Mouse (Mus musculus): ENCODE measurements around the gene Cyp27b1.

The Cyp27b1 gene

DNA sequence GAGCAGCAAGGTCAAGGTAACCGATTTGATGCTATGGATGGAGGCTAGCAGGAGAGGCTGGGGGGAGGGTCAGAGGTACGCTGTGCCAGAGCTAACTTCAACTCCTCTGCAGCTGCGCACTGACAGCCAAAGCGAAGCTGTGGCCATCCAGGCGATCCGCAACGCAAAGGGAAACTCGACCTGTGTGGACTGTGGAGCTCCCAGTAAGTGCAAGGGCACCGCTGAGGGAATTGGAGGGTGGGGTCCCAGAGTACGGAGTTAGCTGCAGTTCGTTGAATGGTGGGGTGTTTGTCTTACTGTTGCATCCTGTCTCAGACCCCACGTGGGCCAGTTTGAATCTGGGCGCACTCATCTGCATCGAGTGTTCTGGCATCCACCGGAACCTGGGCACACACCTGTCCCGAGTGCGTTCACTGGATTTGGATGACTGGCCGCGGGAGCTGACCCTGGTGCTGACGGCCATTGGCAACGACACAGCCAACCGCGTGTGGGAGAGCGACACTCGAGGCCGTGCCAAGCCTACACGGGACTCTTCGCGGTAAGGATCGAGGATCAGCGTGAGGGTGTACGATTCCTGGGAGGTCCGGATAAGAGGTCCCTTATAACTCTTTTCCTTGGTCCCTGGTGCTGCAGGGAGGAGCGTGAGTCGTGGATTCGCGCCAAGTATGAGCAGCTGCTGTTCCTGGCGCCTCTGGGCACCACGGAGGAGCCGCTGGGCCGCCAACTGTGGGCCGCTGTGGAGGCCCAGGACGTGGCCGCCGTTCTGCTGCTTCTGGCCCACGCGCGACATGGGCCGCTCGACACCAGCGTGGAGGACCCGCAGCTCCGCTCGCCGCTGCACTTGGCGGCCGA, 42.7 kb downstream of the Cyp27b1 start:
- DNase-seq (ENCODE audit: low spot score): no peak

DNA sequence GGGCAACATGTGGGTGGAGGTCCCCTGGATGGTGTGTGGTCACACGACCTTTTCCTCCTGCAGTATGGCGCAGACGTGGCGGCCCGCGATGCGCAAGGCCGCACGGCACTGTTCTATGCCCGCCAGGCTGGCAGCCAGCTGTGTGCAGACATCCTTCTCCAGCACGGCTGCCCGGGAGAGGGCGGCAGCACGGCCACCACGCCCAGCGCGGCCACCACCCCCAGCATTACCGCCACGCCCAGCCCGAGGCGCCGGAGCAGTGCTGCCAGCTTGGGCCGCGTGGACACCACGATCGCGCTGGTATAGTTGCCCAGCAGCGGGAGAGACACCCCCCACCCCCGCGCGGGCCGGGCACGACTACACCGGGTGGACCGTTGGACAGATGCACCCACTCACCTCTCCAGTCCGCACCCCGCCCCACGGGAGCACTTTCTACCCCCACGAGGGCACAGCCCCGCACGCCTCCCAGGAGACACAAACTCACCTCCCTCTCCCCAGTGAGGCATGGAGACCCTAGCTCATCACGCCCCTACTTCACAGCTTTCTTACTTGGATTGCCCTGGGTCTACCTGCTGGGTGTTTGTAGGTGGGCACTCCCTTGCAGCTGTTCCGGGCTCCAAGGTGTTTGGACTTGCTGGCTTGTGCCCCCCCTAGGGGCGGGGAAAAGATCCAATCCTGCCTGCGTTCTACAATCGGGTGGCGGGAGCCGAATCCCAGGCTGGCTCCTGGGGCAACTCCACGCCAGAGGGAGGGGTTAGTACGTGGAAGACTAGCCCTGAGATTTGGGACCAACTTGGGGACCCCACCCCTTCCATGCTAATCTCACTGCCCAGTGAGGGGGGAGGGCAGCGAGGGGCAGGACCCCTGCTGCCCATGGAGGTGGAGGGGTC, 43.7 kb downstream of the Cyp27b1 start:
- DNase-seq (ENCODE audit: low spot score): no peak

DNA sequence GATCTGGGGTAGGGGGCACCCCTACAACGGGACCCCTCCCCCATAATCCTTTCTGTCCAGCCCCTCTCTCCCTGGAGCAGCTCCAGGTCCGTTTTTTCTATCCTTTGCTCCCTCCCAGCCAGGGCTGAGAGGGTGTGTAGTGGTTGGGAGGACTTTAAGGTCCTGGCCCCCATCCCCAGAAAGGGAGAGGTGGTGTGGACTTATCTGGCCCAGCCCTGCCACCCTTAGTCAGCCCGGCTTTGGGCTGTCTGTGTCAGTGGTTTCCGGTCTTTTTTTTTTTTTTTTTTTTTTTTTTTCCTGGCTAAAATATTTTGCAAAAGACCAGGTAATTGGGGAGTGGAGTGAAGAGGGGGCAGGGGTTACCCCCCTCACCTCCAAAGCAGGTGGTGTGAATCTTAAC, 44.7 kb downstream of the Cyp27b1 start:
- no peak for DNase-seq (ENCODE audit: low spot score)

DNA sequence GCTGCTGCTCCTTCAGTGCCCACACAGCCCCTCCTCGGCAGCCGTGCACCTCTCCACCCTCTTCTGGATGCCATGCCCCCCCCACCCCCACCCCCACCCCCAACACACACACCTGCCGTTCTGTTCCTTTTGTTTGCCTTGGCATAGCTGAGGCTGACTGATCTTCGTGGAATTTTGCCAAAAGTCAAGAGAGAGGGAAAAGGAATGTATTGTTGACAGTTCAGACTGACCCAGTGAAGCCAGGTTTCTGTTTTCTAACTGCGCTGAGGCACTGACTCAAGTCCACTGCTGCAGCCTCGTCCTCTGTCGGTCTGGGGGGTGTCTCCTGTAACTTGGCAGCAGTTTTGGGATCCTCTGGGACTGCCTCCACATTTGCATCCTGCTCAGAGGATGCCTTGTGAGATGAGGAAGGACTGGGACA, 46.3 kb downstream of the Cyp27b1 start:
- DNase-seq (ENCODE audit: low spot score): no peak

DNA sequence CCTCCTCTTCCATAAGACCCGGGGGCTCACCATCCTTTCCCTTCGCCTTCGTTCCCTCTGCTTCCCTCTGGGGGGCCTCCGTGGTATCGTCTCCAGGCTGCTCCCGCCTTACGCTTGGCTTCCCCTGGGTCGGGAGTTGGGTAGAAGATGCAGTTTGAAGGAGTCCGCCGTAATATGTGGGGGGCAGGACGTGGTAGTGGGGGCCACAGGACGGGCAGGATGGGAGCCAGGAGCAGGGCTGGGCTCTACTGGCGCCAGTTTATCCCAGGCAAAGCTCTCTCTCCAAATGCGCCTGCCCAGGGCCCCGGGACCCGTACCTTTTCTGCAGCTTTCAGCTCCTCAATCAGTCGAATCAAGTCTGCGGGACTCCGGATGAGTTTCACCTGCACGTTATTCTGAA, 50.5 kb downstream of the Cyp27b1 start:
- DNase-seq (ENCODE audit: low spot score): no peak

DNA sequence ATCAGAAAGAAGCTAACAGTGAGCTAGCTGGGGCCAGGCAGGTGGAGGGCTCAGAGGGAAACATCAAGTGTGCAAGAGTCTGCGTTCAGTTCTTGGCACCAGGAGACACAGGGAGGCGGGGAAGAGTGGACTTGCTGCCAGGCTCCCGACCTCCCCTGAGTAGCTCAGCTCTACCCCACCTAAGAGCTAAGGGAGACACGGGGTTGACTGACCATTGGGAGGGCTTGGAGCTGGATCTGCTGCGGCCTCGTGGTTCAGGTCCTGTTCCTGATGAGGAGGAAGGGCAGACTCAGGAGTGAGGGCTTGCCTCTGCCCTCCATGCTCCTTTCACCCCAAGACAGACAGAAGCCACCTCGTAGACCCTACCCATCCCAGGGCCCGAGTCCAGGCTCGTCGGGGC, 51.1 kb downstream of the Cyp27b1 start:
- DNase-seq (ENCODE audit: low spot score): no peak

DNA sequence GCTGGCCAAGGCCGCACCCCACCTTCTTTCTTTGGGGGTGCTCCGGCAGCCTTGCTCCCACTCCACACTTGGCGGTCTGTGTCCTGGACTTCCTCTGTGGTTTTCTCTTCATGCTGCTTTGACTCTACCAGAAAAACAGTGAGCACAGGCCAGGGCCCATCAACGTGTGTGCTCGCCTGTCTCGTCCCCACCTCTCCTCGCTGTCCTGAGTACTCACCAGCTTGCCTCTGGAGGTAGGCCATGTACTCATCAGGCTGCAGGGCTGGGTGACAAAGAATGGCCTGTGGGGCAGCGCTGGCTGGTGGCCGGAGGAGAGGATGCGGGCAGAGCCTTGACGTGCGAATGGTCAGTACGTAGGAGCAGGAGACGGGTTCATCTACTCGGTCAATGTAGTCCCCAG, 51.8 kb downstream of the Cyp27b1 start:
- DNase-seq (ENCODE audit: low spot score): no peak

DNA sequence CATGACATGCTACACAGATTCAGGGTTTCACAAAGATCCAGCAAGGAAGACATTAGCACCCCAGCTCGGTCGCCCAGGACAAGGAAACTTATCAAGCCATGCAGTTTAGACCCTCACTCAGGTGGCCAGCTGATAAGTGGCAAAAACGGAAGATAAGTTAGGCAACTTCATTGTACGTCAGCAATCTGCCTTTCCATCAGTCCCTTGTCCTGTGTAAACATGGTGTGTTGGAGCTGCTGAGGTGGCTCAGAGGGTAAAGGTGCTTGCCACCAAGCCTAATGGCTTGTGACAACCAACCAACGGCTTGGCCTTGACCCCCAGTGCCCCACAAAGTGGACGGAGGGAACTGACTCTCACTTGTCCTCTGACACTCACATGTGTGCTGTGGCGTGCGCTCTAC, 52.4 kb downstream of the Cyp27b1 start:
- DNase-seq (ENCODE audit: low spot score): no peak

DNA sequence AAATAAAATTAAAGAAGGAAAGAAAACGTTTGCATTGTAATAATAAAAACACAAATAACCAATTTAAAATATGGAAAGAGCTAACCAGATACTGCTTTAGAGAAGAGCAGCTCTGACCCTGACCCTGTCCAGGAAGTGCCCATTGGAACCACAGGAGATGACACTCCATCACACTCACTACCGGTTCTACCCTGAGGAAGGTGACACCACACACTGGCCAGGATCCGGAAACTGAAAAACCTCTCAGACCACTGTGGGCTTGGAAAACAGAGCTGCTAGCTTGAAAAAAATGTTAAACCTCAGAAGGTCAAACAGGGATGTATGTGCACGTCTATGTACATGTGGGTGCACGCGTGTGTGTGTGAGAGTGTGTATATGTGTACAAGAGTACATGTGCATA, 53.1 kb downstream of the Cyp27b1 start:
- DNase-seq (ENCODE audit: low spot score): no peak

All from layer of hippocampus, adult 11-12 months (tissue).